Mouse (Mus musculus) kidney, adult 11 months (tissue): ENCODE measurements at regions not wholly inside any gene's neighbourhood (a gene's known extent, or its start where the extent isn't known, plus 50 kb on each side); places are given as distances from the start of the nearest gene placed in this dataset.

Source experiments
- DNase-seq: peaks from one replicate; pipeline ENCODE4 v3.0.0; 2022

DNA sequence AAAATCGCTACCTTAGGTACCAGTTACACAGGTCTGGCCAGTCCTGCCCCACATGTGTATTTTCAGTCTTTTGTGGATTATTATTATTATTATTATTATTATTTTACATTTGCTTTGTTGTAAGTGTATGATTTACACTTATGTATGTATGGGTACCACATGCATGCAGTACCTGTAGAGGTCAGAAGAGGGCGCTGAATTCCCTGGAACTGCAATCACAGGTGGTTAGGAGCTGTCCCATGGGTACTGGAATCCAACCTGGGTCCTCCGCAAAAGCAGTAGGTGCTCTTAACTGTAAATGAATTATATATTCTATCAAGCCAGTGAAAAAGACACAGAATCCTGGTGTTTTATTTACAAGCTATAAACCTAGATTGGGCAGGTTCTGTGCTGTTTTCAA, 131.4 kb upstream of the Psmd7 start:
- no peak for DNase-seq

DNA sequence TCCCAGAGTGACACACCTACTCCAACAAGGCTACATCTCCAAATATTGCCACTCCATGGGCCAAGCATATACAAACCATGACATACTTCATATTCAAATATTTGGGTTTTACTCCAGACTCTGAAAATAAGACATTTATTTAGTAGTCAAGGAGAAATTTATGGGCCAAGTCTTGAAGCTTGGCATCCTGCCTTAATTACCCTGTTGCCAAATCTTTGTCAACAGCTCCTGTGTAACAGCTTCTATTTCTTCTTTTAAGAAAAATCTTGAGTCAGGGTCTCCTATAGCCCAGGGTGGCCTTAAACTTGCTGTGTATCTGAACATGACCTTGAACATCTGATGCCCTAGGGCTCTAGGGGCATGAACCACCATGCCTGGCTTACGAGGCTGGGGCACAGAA, 138.5 kb upstream of the Psmd7 start:
- no peak for DNase-seq

DNA sequence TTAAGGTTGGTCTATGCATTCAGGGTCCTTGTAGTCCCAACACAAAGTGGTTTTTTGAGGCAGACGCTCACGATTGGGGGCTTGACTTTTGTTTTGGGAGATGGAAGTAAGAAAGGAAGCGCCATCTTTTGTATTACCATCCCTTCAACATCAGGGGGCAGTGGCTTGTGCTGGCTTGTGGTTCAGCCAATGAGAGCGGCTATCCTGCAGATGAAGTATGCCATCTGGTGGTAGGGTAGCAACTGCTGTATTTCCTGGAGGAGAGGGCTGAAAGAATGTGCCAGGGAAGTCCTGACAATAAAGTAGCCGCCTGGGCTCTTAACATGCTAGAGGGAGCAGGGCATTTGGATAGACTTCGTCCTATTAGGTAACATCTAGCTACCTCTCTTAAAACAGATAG, 139.0 kb upstream of the Psmd7 start:
- no peak for DNase-seq

DNA sequence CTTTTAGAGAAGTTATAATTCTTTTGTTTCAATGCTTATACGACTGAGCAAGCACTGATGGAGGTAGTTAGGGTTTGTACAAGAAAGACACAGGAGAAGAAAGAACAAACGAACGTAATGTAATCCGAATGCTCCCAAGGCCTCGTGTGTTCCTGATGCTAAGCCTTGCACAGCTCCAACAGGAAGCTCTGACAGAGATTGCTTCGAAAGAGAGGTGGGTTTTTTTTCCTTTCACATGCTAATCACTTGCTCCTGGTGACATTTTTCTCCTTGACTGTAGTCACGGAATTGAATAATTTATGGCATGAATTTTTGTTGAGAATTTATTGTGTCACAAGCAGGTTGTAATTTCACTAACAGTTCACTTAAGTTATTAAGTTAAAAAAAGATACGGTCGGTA, 150.8 kb upstream of the Psmd7 start:
- no peak for DNase-seq

DNA sequence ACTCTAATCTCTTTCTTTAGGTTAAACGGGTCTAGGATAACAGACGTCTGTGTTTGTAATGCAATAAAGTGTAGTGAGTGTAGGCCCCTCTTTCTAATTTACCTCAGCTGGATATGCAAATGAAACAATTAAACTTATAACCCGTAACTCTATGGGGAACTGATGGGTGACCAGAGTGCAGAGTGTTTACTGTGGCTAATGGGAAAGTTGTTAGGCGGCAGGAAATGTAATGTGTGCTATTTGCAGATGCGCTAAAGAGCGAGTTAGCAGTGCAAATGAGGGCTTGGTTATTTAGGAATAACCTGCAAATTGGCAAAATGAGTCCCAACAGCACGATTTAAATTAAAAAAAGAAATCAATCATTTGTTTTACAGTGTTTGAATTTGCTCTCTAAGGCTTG, 168.8 kb upstream of the Psmd7 start:
- DNase-seq = no peak

DNA sequence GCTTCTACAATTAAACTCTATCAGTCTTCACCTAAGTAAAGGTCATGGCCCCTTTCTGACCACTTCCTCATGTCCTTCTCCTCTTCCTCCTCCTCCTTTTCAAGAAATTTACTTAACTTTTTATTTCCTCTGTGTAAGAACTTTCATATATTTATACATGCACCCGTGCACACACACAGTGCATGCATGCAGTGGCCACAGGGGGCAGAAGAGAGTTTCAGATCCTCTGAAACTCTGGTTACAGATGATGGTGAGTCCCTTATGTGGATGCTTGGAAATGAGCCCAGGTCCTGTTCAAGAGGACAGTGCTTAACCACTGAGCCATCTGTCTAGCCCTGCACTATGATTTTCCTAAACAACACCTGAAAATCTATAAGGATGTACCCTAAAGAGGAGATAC, 170.4 kb upstream of the Psmd7 start:
- no peak for DNase-seq

DNA sequence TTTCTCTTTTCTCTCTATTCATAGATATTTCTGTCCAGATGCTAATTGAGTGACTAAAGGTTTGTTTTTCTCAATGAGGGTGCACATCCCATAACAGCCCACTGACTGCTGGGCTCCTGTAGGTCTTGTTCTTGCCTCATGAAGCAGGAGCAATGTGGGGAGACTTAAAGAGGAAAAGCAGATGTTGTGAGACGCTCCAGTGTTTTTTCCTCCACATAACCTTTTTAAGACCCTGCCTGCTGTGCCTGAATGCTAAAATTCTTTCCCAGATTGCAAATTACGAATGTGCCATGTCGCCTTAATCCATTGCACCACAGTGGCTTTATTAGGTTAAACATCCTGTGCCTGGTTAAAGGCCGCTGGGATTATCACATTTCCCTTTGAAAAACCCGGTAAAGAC, 165.5 kb upstream of the Zfhx3 start:
- no peak for DNase-seq

DNA sequence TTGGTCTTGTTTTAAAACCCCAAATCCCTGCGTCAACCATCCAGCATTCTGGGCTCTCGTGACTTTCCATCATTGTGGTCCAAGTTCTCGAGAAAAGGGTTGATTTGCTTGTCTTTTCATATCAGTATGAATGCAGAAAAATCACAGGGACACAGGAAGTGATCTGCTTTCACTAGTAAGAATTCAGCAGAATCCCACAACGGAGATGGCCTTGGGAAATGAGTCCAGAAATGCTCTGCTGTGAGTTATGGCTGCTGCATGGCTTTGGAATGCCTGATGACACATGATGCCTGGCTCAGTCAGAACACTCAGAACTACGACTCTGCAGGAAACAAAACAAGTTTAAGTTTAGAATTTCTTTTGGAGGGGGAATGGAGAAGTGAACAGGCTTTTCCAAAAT, 156.7 kb upstream of the Zfhx3 start:
- DNase-seq = no peak

DNA sequence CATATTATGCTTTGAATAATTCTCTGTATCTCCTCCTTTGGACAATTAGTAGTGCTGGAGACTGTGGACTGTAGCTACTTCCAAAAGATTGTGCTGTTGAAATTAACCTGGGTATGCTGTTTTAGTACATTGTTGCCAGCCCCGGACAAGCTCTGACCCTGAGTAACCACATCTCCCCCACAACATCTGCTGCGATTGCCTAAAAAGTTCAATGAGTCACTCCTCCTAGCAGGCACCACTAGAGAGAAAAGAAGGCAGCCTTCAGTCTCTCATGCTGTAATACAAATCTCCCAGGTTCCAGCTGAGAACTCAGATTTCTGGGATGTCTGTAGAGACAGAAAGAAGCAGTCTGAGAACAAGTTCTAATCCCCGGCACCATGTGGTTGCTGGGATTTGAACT, 150.2 kb upstream of the Zfhx3 start:
- no peak for DNase-seq

DNA sequence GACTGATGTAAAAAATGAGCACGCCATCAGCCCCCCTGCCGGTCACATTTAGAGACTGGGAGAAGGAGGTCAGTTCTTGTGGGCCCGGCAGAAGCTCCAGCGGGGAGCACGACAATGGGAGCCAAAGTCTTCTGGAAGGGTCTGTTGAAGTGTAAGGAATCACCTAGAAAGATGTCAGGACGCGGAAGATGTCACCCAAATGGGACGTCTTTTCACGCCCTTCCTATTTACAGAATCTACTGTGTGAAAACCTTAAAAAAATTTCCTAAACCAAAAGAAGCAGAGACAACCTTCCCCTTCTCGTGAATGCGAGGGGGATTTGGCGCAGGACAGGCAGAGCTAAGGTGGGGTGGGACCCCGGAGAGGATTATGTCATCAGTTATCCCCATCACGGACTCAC, 127.5 kb upstream of the Zfhx3 start:
- no peak for DNase-seq

DNA sequence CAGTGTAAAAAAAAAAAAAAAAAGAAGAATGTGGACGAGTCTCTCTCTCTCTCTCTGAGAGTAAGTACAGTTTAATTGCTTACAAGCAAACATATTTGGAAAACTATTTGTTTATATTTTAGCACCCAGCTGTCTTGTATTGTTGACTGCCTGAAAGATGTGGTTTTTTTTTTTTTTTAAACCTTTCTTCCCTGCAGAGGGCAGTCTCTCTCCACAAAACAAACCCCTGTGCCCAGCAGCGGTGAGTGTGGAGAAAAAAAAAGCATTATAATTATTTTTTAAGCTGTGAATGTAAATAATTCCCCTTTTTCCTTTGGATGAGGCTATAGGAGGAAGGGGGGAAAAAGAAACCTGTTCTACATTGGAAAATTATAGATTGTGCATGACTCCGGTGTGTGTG, 126.7 kb upstream of the Zfhx3 start:
- no peak for DNase-seq

DNA sequence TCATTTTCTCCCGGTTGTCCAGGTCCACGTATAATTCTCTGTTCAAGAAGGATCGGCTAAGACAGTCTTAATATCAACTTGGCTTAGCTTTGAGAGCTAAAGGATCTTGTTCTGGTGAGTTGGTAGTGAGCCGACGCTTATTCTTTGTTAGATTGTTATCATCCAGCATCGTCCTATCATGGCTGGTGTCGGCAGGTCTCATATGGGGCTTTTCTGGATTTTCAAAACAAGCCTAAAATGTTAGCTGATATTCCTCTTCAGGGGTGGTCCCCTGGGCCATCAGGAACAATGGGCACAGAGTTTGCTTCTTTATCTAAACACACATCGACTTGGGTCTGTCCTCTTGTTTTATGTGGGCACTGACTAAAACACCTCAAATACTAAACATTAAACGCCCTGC, 124.6 kb upstream of the Zfhx3 start:
- no peak for DNase-seq

DNA sequence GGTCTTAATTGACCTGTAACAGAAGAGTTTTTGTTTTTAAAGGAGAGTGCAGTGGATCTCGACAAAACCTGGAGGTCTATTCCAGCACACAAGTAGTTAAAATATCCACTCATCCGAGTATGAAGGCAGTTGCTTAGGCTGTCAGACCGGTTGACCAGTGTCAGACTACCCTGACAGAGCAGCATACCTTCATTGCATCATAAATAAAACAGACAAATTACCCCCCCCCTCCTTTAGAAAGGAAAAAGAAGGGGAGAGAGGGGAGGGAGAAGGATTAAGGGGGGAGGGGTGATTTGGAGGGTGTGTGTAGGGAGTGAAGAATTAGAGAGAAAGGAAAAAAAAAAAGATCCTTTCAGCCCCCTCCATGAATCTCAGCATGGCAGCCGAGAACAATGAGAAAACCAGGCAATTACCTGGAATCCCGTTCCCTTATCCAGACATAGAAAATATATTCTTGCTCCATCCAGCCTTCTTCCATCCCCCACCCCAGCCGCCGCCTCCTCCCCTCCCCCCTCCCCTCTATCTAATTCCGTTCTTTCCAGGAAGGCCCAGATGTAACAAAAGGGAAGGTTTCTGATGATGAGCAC, 122.2 kb upstream of the Zfhx3 start:
- DNase-seq = no peak

DNA sequence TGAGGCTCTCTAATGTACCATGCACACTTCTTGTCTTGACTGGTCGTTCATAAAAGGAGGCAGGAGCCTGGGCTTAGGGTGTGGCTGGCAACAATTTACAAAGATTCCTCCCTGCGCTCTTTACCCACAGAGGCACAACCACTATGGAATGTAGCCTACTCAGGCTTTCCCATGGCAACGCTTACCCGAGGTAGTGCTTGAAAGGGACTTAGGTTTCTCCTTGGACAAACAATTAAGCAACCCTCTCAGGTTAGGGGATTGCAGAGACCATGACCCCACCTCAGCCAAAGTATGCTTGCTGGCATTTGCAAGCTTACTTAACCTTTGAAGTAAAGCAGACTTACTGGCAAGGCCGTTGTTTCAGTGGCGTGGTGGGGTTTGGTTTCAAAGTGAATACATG, 120.9 kb upstream of the Zfhx3 start:
- DNase-seq = no peak

DNA sequence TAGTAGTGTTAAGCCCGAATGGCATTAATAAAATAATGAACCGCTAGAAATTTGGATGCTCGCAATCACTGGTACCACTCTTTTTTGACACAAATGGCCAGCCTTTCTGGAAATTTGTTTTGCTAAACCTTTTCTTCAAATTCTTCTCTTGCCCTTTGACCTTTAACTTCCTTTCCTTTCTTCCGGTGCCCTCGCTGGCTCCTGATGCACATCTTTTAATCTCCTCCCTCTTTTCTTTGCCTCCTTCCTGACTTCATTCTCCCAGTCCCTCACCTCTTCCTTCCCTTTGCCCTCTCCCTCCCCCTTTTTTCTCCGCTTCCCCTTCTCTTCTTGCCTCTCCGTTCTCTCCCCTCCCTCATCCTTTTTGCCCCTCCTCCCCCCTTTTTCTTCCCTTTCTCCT, 118.3 kb upstream of the Zfhx3 start:
- no peak for DNase-seq

DNA sequence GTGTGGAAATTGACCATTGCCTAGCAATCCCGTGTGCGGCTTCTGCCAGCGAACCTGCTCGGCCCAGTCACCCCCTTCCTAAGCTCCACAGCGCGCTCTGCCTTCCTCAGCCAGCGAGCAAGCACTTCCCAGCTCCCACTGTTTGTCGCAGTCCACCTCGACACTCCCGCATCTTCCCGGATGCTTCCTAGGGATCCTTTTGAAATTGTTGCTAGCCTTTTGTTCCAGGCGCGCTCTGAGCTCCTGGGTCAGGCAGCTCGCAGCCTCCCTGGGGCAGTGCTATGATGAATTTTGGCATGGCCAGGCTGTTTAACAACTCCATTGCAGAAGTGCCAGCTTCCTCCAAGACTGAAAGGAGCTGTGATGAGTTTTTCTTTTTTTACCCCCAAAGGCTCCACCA, 117.8 kb upstream of the Zfhx3 start:
- DNase-seq = no peak

DNA sequence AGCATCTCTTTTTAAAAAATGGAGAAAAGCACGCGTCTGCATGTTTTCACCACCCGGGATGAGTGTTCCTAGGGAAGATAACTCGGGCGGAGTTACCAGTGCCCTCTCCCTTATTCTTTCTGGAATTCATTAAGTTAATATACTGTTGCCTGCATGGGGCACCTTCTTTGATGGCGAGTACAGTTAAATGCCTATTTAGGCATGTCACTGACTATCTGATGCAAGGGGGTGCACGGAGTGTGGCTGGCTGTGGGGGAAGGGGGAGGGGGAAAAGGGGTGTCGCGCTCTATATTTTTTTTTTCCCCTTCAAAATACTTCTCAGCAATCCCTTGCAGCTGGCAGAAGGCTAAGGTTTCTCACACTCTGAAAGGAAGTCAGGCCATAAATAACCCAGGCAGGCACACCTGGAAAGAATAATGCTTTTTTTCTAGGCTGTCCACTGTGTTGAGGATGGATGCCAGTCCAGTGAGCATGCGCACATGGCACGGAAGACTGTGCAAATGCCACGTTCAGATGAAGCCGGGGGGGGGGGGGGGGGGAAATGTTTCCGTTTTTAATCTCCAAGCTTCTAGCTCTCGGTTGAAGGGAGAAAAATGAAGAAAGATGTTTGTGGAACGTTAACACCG, 114.8 kb upstream of the Zfhx3 start:
- DNase-seq = no peak

DNA sequence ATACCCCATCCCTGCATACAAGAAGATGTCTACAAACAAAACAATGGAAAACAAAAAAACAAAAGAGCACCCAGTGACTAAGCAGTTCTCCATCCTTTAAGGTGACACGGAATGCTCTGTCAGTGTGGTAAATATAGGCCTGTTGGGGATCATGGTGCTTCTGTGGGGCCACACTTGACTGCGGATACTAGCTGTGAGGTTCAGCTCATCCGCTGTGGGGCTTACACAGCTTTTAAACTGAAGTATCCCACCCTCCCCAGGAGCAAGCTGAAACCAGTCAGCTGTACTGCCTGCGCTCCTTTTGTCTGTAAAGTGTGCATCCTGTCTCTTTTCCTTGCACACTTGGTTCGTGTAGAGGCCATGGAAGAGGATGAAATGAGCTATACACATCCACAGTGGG, 113.9 kb upstream of the Zfhx3 start:
- no peak for DNase-seq

DNA sequence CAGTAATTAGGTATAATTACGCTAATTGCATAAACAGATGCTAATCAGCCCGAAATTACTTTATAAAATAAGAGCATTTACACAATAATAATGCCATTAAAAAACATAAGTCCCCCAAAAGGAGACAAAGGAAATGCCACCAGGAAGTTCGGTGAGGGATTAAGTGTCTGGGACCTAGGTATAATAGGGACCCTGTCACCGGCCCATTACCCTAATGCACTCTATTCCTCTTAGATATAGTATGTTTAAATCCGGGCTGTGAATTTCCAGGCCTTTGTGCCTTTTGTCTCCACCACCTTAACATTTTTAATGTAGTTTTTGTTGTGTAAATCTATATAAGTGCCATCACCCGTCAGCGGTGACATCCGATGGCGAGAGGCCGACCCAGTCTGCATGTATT, 109.0 kb upstream of the Zfhx3 start:
- DNase-seq = no peak

DNA sequence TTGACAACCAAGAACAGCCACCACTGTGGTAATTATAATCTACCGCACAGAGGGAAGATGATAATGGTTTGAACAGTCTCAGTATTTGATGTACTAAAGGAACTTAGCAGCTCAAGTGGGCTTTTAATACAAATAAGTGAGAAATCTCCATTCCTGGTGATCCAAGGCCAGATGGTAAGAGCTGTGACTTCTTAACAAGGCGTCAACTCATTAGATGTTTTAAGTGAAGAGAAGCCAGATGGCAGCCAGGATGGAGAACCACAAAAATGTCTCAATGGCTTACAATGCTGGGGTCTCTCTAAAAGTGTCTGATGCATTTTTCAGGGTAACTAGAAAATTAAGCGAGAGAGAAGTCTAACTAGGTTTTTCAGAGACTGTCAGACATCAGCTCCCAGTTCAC, 96.3 kb upstream of the Zfhx3 start:
- DNase-seq = no peak

DNA sequence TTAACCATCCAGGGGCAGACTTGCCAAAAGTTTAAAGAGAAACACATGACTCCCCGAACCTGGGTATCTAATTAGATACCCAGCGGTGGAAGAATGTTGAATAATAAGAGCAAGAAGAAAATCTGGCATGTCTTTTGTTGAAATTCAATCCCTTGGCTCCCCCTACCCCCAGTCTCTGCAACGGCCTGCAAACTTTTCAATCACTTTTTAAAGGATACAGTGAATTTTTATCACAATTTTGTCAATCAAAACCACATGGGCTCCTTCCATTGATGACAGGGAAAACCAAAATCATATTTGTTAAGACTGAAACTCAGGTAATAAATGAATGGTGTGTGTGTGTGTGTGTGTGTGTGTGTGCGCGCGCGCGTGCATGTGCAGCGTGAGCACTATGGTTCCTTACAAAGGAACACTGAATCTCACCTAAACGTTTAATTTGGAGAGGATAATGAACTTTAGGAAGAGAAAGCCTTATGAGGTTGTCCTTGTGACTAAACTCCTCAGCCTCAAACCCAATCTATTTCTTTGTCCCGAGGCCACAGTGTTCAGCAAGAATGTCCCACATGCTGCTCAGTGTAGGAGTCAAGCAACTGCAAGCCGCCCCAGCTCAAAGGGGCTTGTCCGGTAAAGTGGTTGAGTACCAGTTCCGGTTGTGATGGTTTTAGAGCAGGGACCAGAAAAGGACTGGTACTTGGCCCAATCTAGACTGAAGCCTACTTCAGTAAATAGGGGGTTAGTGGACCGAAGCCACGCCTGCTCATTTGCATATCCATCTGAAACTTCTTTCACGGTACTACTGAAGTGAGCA, 91.0 kb upstream of the Zfhx3 start:
- DNase-seq = no peak

DNA sequence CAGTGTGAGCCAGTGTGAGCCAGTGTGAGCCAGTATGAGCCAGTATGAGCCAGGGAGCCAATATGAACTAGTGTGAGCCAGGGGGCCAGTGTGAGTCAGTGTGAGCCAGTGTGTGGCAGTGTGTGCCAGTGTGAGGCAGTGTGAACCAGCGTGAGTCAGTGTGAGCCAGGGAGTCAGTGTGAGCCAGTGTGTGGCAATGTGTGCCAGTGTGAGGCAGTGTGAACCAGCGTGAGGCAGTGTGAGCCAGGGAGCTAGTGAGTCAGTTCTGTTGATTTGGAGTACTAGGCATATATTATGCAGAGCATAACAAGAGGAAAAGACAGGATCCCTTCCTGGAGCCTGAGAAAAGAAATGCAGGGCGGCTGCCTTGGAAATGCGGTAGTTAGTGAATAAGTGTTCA, 82.7 kb upstream of the Zfhx3 start:
- DNase-seq = no peak

DNA sequence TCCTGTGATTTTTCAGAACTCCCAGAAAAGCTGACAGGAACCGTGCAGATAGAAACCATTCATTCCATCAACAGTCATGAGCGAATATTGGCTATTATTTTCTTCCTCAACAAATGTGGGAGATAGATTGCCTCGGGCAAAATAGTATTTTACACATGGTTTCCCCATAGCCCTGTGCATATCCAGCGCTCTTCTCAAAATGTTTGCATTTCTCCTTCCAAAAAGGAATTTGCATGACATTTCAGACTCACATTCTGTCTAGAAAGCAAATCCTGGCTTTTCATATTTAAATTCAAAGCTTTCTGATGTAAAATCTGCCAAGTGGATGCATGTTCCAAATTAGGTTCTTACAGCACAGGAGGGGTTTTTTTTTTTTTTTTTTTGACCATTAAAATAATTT, 82.2 kb upstream of the Zfhx3 start:
- no peak for DNase-seq

DNA sequence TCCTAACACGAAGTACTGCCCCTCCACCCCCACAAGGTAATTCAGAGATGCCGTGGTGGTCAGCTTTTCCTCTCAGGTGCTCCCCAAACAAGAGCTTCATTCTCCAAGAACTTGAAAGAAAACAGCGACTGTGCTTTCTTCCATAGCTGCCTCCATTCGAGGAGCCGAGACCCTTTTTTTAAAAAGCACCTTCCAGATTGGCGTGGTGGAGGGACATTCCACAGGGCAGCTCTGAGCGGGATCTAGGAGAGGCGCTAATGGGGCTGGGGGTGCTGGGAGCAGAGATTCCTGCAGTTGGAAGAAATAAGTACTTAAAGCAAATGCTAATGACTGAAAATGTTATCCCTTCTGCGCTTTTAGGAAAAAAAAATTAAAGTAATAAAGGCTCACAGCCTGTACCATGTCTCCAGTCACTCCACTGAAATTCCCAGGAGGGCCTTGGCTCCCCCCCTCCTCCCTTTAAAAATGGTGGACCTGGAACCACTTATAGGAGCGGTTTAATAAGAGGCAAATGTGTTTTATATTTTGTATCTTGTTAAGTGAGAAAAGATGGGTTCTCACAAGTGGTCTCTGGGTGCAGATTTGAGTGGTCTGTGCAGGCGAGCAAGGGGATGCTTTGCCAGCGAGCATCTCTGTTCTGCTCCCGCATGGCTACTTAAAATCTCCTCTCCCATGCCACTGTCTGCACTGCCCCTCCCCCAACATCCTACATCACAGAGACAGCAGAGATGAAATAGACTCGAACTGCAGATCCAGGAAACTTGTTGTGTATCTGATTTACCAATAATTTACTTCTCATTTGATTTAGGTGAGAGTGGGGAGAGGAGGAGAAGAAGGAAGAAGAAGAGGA, 77.4 kb upstream of the Zfhx3 start:
- no peak for DNase-seq
